Mouse (Mus musculus) heart, postnatal 14 days (tissue): ENCODE measurements around the gene Stox2. TPM values are rescaled to one million over a fixed set of nuclear protein-coding genes. Genes with fewer than 3 reads are reported as not detected.

ENCODE experiments used
- DNase-seq, 2 experiments: peaks; one replicate each; pipeline ENCODE4 v3.0.0; 2021 to 2022
- intact Hi-C: fragments of 180-260 bp; cut with DNase I; formaldehyde crosslinking; loops from one replicate; pipeline ENCODE4 v1.15.1; 2025
- total RNA-seq, 2 experiments: library from RNA; stranded (reverse); gene quantifications; 2 replicates each; pipeline ENCODE4 v1.2.3; 2021

Stox2 gene
- total RNA-seq, 2 experiments from 2014 or later, result 16.9 to 19.2 TPM

DNA sequence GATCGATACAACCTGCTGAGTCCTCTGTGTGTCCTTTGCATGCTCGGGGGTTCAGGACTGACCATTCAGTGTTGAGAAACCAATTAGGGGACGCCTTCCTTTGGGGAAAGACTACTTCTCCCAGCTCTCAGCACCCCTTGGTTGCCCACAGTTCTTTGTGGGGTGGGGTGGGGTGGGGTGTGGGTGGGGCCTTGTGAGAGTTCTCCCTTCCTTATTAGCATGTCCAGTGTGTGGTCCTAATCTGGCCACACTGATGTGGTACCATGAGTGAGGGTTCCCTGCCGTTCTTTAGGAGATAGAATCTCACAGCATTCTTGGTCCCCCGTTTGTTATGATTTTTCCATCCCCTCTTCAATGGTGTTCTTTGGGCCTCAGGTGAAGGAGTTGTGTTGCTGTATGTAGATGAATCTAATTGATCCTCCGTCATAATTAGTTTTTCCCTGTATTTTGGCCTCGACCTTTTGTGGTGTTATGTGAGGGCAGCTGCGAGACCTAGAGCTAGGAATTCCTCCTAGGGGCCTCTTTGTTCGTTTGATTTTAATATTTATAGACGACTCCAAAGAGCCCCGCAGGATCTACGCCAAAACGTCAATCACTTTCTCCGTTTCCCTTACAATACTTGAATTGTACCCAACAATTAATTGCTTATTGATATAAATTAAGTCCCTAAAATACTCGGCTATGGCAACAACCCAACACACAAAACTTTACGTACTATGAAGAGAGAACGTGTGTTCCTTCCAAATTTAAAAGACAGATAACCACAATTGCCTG lies 182.9 kb downstream of the Stox2 start:
- intact Hi-C loops, result no loop called here
- DNase-seq, result no peak

DNA sequence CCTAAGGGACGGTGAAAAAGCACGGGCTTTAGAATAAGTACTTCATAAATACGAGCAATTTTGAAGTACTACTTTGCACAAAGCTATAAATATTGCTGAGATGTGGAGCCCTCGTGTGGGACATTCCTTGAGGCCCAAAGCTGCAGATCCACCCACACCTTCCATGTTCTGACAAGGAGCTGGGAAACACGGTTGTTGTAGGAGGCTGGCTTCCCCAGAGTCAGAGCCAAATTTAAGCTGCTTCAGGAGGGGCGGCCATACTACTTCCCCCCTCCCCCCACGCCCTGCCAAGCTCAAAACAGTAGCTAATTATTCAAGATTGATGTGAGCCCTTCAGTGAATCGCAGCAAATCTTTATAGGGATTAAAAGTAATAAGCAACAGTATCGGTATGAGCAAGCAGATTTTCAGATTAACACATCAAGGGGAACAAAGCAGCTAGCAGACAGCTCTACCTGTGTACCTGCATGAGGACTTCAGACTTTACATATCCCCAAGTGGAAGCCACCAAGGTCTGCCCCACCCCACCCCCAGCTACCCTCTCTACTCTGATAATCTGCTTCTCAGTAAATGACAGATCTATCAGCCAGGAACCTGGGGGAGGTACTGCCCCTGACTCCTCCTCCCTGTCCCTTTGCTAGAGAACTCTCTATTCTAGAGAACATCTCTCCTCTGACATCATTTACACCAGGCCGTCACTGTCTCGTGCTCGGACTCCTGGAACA lies 185.2 kb downstream of the Stox2 start:
- DNase-seq, result no peak
- intact Hi-C loops, result no loop called here

DNA sequence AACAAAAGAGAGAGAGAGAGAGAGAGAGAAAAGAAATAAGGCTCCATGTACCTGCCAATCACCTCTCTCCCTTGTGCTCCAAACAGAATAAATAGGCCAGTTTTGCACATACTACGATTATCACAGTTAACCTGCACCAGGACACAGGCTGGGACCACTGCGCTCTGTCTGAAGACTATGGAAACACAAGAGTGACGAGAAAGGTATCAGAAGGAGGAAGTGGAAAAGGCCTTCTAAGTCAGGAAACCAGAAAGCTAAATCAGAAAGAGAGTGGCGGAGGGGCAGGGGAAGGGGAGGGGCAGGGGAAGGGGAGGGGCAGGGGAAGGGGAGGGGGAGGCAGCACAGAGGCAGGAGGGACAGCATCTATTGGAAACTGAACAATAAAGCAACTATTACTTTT lies 195.3 kb downstream of the Stox2 start:
- intact Hi-C loops, result no loop called here
- no peak for DNase-seq

DNA sequence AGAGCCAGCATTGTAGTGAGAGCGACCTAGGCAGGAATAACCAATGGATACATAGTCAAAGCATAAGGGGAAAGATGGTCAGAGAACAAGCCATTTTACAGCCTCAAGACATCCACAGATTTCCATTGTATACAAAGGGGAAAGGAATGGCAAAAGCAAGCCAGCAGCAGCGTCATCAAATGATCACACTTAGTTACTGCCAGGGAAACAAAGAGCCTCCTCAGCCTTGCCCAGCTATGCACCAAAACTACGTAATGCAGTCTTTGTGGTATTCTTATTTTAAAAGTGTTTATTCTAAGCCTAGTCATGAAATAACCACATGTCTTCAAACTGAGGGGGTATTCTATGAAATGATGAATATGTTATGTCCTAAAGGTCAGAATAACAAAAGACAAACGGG lies 201.0 kb downstream of the Stox2 start:
- DNase-seq, result no peak
- intact Hi-C loops, result no loop called here

DNA sequence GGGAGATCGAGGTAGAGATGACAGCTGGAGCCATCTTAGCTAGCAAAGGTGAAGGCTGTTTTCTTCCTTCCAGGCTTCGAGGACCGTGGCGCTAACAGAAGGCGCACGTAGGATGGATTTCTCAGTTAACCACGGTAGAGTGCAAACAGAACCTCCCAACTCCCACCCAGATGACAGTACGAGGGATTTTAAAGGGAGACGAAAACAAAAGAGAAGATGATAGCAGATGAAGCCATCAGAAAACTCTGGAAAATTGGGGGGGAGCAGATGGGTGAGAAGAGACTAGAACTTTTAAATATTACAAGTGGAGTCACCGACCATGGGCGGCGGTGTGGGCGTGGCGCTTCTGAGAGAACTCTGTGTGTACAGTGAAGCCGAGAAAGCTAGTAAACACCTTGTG lies 202.0 kb downstream of the Stox2 start:
- intact Hi-C loops, result no loop called here

DNA sequence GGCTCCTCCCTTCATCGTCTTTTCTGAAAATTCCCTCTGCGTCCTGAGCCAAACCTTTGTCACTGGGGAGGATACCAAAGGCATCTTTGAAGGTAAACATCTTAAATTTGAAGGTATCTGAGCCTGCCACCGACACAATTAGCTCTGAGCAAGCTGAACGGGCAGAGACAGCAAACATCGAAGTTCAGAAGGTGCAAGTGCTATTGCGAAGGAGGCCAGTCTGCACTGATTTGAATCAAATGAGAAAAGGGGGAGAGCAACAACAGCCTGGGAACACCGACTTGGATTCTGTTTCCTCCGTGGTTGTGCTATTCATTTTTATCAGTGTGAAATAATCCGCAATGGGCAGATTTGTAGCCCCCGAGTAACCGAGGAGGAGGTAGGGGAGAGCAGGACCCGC lies 202.5 kb downstream of the Stox2 start:
- intact Hi-C loops, result no loop called here

More for the DNA sequence above, 202.0 kb downstream of the Stox2 start:
- DNase-seq, result no peak

DNA sequence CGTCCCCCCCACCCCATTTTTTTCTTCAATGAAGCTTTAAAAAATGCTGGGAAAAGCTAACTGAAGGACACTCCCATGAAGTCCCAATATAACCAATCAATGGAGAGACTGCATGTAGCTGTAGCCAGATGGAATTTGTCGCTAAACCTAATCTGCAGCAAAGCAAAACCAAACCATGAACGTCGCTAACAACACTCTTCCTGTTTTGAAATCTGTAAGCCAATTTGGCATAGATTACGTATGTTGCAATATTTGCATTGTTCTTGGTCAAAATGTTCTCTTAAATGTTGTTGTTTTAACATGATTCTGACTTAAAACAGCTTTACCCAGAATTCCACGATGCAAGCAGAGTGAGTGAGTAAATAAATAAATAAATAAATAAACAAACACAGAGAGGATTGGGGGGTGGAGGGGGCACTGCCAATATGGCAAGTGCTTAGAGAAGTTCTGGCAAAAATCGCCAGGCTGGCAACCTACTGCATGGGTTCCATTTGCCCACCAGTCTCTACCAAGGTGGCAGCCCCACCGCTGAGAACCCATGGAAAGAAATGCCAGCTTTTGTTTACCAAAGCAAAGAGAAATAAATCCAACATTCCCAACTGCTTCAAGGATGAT lies 203.0 kb downstream of the Stox2 start:
- DNase-seq, result no peak
- intact Hi-C loops, result no loop called here

More for the DNA sequence above, 202.5 kb downstream of the Stox2 start:
- no peak for DNase-seq

DNA sequence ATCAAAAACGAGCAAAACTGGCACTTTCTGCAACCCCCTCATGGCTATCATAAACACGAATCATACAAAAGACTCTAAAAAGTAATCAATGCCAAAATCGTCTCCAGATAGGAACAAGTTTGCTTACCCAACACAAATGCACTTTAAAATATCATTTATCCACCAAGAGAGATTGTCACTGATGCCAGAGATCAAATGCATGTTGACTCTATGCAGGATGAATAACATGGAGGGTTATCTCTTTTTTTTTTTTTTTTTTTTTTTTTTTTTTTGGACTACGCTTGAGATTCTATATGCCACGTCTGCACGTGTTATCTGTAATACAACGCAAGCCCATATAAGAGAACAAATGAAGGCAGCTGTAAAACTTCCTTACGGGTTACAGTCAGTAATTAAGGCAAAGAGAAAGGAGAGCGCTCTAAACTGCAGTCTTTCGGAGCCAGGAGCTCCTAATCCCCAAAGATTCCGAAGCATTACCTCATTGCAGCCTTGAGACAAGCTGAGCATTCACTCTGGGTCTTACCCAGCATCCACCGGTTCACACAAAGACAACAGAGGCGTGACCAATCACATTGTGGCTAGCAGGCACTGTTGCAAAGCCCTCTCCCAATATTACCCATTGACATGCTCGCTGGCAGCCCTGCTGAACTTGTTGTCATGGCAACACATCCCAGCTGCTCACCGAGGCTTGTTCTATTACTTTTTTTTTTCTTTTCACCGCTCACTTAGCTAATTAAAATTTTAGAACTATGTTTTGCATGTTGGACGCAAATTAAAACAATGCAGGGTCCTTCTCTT lies 203.8 kb downstream of the Stox2 start:
- DNase-seq, result peak; percentile 60 to 64
- intact Hi-C loops, result no loop called here

DNA sequence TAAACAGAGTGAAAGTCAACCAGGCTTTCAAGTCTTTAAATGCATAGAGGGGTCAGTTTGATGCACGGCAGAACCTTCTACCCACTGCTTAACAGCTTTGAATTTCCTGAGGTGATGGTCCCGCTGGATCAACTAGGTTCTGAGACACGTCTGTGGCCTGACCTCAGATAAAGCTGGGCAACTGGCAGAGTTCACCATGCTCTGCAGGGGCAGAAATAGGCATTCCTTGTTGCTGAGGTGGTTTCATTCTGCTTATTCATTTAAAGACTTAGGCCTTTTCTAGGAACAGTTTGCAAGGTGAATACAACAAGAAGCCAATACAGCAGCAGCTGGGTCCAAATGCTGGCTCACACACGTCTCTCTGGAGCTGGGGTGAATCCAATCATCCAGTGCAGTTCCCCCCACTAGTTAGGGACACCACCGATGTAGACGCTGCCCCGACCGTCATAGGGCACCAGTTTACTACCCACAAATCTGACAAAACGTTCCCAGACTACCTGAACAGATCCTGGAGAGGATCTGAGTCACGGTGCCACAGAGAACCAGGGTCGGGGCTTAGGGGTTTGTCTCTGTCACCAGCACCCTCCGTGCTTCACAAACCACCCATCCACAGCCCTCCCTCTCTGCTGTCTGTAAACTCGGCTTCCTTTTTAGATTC lies 204.6 kb downstream of the Stox2 start:
- no peak for DNase-seq
- intact Hi-C loops, result no loop called here

DNA sequence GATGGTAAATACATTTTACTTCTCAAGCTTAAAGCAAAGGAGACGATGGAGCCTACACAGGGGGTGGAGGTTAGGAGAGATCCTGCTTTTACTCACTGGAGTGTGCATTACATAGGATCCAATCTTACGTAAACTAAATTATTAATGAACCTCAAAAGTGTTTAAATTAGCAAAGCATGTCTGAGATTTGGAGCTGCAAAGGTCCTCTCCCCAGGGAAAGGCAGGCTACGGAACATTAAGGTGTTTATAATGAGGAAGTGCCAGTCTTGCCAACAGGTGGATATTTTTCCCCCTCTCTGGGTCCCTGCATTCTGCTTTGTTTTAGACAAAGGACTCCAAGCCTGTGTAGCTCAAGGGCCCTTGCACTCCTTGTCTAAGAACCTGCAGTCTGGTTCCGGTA lies 205.3 kb downstream of the Stox2 start:
- no peak for DNase-seq
- intact Hi-C loops, result no loop called here

DNA sequence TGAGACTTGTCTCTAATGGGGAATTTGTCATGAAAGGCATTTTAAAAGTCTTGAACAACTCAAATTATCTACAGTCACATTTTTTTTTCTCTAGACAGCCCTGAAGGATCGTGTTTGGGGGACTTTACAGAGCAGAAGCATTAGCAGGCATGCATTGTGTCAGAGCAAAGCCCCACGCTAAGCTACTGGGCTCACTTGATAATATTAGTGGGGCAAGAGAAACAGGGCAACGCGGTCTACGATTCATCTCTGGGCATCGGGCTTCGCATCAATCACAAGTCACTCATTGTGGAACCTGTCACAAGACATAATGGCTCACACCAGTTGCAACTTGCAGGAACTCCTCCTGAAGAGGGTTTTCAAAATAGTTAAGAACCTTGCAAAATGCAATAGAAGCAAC lies 205.9 kb downstream of the Stox2 start:
- intact Hi-C loops, result no loop called here
- no peak for DNase-seq

DNA sequence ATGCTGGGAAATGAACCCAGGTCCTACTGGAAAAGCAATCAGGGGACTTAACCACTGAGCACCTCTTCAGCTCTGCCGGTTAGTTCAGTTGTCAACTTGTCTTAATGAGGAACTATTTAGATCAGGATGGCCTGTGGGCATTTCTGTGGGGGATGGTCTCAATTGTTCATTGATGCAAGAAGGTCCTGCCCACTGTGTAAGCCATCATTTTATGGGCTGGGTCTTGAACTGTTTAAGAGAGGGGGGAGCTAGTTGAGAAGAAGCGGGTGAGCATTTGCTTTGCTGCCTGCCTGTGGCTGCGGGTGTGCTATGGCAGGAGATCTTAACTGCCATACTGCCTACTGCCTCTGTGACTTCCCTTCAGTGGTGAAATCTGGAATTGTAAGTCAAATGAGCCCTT lies 214.1 kb downstream of the Stox2 start:
- no peak for DNase-seq
- intact Hi-C loops, result no loop called here

DNA sequence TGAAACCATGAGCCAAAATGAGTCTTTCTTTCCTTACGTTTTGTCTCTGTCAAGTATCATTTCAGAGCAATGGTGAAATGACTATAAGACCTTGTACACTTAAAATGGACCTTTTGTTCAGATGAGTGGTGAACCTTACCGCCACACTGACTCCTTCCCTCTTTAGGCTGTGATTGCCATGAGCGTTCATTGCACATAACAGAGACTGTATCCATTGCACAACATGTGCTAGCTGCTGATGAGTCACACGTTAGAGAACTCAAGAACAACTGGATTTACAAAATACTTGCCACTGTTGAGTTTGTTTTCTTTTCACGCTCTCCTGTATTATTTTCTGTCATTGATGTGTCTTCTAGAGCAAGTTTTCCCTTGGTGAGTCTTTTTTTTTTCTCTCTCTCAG lies 216.1 kb downstream of the Stox2 start:
- intact Hi-C loops, result no loop called here
- DNase-seq, result no peak

DNA sequence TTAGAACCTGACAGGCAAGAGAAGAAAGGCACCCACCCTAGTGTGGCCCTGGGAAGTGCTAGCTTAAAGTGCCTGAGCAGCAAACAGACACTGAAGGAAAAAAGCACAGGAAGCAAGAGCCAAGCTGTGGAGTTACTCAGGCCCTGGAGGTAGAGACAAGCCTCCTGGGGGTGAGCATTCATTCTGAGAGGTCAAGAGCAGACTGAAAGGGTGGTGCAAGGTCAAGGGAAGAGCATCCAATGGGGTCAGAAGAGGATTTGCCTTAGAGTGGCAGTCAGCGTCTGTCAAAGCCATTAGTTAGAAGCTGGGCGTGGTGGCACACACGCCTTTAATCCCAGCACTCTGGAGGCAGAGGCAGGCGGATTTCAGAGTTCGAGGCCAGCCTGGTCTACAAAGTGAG lies 224.3 kb downstream of the Stox2 start:
- DNase-seq, result no peak
- intact Hi-C loops, result no loop called here

DNA sequence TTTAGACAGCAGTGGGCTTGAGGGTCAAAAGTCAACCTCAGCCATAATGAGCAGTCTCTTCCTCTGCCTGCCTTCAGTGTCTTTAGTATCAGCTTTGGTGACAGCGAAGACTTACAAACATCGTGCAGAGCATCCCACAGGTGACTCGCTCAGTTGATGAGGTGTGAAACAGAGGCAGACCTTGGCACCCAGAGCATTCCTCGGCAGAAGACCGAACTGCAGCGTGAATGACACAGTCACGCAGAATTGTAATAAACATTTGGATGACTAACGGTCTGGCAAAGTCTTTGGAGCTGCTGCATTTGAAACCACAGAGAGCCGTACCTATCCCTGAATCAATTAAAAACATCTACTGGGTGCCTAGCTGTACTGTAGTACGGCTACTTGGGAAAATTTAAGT lies 225.0 kb downstream of the Stox2 start:
- DNase-seq, result no peak
- intact Hi-C loops, result no loop called here

DNA sequence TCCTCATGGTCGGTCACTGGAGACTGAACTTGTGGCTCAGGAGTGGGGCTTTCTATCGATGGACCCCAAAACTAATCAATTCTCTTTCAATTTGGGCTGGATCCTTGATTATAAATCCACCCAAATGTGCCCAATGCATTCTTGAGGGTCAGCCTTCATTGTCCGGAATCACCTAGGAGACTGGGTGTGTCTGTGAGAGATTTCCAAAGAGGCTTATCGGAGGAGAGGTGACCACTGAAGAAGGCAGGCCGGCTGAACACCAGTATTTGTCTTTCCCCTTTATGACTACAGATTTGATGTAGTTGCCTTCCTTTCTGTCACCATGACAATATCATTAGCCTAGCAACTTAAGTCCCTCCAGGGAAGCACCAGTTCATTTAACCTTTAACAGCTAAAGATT lies 225.8 kb downstream of the Stox2 start:
- no peak for DNase-seq
- intact Hi-C loops, result no loop called here

DNA sequence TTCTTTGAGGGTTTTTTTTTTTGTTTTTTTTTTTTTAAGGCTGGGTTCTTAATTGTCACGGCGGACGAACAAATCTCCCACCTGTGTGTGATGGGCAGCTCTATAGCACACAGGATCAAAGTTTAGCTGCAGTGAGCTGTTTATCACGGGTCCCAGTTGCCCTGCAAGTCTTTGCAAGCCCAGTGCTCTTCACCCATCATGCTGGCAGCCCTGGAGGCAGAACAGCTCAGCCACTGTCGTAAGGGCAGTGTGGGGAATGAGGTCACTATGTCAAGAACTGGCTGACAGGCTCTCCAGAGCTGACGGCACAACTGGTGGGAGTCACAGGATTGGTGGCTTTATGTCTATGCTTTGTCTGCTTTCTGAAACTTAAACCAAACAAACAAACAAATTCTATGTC lies 227.6 kb downstream of the Stox2 start:
- peak in 1 of 2 experiments; percentile 21 for DNase-seq
- intact Hi-C loops, result no loop called here

DNA sequence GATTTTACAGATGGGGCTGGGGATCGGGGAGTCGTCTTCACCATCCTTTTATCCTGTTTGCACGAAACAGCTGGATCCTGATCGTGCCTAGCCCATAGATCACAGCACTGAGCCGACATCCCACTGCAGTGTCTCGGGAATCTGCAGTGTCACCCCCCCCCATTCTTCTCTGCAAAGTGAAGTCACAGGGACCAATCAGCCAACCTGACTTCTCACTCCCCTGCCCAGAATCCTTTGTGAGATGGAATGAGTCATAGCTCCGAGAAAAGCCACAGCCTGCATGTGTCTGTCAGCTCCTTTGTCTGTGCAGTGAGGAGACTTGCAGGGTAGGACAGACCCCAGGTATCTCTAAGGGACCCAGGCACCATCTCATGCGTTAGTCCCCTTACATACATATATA lies 228.1 kb downstream of the Stox2 start:
- intact Hi-C loops, result no loop called here
- peak in 1 of 2 experiments; percentile 34 for DNase-seq

DNA sequence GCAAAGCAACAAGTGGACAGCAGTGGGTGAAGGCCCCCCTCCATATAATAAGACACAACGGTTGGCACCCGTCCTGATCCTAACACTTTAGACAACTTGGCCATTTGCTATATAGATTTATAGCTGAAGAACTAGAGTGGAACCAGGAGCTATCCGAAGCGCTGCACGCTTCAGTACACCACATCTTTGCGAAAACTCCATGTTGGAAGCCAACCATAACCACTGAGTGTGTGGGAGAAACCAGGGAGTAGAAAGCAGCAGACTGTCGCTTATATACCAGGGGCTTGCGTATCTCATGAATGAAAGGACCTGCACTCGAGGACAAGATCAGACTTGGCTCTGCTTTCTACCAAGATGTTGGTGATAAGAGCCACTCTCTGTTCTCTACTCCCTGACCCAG lies 234.0 kb downstream of the Stox2 start:
- intact Hi-C loops, result no loop called here
- no peak for DNase-seq

DNA sequence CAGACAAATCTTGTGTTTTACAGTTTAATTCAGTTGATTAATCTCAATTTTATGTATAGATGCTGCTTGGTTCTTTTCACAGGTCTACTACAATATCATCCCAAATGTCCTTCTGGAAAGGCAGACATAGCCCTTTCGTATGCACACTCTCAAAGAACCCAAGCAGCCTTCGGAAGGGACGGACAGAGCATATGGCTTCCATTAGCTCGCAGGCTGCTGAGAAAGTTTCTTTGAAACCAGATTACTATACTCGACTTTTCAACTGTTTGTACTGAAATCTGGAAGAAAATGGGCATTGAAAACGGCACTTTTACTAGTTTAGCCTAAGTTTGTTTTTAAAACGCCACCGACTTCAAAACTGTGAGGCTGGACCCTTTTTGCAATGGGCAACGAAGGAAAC lies 234.9 kb downstream of the Stox2 start:
- DNase-seq, result no peak

More for the DNA sequence above, 234.9 kb downstream of the Stox2 start:
- intact Hi-C loops, result no loop called here
